Mouse (Mus musculus): ENCODE data around the gene Chrna1.

Gene Chrna1

GRCm38 (mm10) chr2:73552926-73553325, 27.2 kb downstream of the Chrna1 start:
- no peak for DNase-seq

- no peak for DNase-seq
These were observed 29.4 kb downstream of the Chrna1 start for GRCm38 (mm10) chr2:73550725-73551124.

- DNase-seq, result no peak
These were observed 31.6 kb downstream of the Chrna1 start for GRCm38 (mm10) chr2:73548542-73548941.

GRCm38 (mm10) chr2:73547256-73547655, 32.9 kb downstream of the Chrna1 start:
- DNase-seq, result no peak

- no peak for DNase-seq
These were observed 34.6 kb downstream of the Chrna1 start for GRCm38 (mm10) chr2:73545556-73545955.

GRCm38 (mm10) chr2:73540450-73541162, 39.5 kb downstream of the Chrna1 start:
- no peak for DNase-seq

GRCm38 (mm10) chr2:73539697-73540096, 40.4 kb downstream of the Chrna1 start:
- no peak for DNase-seq

GRCm38 (mm10) chr2:73539141-73539540, 41.0 kb downstream of the Chrna1 start:
- no peak for DNase-seq

GRCm38 (mm10) chr2:73538590-73538989, 41.5 kb downstream of the Chrna1 start:
- no peak for DNase-seq

- DNase-seq, result no peak
These were observed 43.9 kb downstream of the Chrna1 start for GRCm38 (mm10) chr2:73536091-73536783.

- DNase-seq, result no peak
These were observed 45.4 kb downstream of the Chrna1 start for GRCm38 (mm10) chr2:73534720-73535119.

GRCm38 (mm10) chr2:73530487-73530886, 49.7 kb downstream of the Chrna1 start:
- DNase-seq, result no peak

- DNase-seq, result peak in 1 of 2 experiments; percentile 12
These were observed 50.5 kb downstream of the Chrna1 start, which contains the start of gene Wipf1 for GRCm38 (mm10) chr2:73529356-73530330. Gene Wipf1, minus strand, starts transcription at chr2:73529734.

GRCm38 (mm10) chr2:73528516-73529355, 51.4 kb downstream of the Chrna1 start:
- no peak for DNase-seq

GRCm38 (mm10) chr2:73527956-73528355, 52.2 kb downstream of the Chrna1 start:
- DNase-seq, result no peak

GRCm38 (mm10) chr2:73526691-73527090, 53.4 kb downstream of the Chrna1 start:
- no peak for DNase-seq

- no peak for DNase-seq
These were observed 57.2 kb downstream of the Chrna1 start for GRCm38 (mm10) chr2:73522891-73523290.

- no peak for DNase-seq
These were observed 57.8 kb downstream of the Chrna1 start for GRCm38 (mm10) chr2:73522336-73522735.

GRCm38 (mm10) chr2:73521737-73522136, 58.4 kb downstream of the Chrna1 start:
- no peak for DNase-seq

- DNase-seq, result no peak
These were observed 61.2 kb downstream of the Chrna1 start for GRCm38 (mm10) chr2:73518966-73519365.

- DNase-seq, result no peak
These were observed 61.8 kb downstream of the Chrna1 start for GRCm38 (mm10) chr2:73518311-73518710.

- DNase-seq, result no peak
These were observed 66.0 kb downstream of the Chrna1 start for GRCm38 (mm10) chr2:73514178-73514577.

Data from thymus, adult 18-20 months (tissue).